Mouse (Mus musculus) urinary bladder, postnatal 14 days (tissue): ENCODE results near the gene Zfp574.
A peak's percentile ranks its signal among the peaks of the same experiment; 100 is the strongest.
"Not testable (repeated sequence)": the region's sequence is repeated elsewhere in the genome, so short reads cannot be mapped to it uniquely, and the experiment has no call there.

ENCODE experiments used
- DNase-seq: peaks from one replicate; pipeline ENCODE4 v3.0.0; 2021; ENCODE audit warnings: low spot score

The Zfp574 gene

GRCm38 (mm10) chr7:25071979-25072715, at the start of gene Zfp574, which contains the start of gene Grik5:
TSS of gene Zfp574 (plus strand) at chr7:25072567.
TSS of gene Grik5 (minus strand) at chr7:25072346.
- DNase-seq, result no peak

DNA sequence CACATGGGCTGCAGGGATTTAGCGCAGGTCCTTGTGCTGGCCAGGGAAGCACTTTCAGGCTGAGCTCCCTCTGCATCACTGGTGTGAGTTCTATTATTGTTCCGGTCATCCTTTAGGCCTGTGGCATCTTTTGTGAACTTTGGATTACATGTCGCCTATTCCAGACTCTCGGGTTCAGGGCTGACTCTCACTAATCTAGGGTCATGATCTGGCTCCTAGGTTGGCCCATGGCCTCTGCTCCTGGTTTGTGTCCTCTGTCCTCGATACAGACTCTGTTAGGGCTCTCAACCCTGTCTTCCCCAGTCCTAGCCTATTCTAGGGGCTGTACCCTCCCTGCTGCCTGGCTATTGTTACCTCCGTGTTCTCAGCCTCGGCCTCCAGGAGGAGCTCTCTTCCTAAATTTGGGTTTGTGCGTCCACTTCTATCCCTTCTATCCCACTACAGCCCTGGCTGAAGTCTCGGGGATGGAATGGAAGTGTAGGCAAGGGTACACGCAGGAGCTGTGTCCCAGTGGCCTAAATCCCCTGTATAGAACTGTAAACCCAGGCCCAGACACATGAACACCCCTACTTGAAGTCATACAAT, 46.4 kb upstream of the Zfp574 start:
- peak; percentile 29 for DNase-seq

DNA sequence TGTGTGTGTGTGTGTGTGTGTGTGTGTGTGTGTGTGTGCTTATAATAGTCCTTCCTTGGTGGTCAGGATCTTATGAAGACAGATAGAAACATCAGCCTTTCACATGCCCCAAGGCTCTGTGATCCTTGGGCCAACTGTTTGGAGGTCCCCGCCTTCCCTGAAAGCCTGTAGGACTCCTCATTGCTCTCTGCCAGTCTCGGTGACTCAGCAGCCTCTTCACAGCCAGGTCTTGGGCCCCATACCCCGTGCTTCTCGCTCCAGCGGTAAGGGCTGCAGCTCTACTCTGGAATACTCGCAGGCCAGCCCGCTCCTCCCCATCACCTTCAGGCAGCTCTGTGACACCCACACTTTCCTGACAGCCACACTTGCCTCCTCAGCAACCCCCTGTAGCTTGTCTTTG, 45.9 kb upstream of the Zfp574 start:
- peak; percentile 18 for DNase-seq

DNA sequence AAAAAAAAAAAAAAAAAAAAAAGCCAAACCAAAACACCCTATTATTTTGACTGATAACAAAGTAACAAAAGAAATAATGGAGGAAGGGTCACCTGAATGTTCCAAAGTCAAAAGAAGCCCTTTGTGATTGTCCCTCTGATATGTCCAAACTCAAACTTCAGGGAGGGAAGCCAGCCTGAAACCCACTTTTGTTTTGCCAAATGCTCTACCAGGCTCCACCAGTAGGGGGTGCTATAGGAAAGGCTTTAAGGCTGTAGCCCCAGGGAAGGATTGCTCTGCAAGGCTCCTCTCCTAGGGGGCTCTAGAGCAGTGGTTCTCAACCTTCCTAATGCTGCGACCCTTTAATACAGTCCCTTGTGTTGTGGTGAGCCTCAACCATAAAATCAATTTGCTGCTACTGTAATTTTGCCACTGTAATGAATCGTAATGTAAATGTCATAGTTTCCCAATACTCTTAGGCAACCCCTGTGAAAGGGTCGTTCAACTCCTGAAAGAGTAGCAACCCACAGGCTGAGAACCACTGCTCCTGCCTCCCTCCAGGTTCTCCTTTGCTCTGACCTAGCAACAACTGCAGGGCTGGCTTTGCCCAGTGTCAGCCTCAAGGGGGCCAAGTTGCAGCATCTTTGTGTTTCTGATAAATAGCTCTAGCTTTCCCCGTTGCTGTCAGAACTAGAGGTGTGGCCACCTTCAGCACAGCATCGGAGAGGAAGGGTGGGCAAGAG, 42.2 kb upstream of the Zfp574 start:
- DNase-seq, result peak; percentile 74

GRCm38 (mm10) chr7:25031528-25031927, 40.8 kb upstream of the Zfp574 start:
- no peak for DNase-seq

DNA sequence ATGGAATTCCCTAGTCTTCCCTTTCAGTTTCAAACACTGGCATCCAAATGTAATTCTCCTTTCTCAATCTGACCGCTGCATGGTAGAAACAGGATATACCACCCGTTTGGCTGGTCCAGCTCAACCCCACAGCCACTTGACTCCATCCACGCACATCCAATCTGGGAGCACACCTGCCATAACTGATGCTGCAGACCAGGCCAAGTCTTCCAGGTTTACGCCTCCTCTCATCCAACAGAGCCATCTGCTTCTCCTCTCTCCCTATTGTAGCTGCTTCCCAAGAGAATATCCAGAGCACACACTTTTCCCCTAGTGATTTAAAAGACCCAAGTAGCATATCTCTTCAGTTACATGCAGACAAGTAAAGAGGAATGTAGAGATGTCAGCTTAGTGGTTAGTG, 37.6 kb upstream of the Zfp574 start:
- DNase-seq, result no peak

GRCm38 (mm10) chr7:25035916-25036315, 36.5 kb upstream of the Zfp574 start:
- DNase-seq, result peak; percentile 62

- no peak for DNase-seq
These were observed 30.4 kb upstream of the Zfp574 start for GRCm38 (mm10) chr7:25041921-25042320.

DNA sequence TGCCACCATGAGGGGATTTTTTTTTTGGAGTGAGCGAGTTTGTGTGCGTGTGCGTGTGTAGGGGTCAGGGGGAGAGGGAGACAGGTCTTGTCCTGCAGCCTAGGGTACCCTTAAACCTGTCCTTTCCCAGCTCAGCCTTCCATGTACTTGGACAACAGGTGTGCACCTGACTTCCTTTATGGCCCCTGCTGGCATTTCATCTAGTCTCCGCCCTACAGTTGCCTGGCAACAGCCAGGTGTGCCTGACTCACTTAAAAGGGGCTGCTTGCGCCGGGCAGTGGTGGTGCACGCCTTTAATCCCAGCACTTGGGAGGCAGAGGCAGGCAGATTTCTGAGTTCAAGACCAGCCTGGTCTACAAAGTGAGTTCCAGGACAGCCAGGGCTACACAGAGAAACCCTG, 27.8 kb upstream of the Zfp574 start:
- not testable (repeated sequence) for DNase-seq

DNA sequence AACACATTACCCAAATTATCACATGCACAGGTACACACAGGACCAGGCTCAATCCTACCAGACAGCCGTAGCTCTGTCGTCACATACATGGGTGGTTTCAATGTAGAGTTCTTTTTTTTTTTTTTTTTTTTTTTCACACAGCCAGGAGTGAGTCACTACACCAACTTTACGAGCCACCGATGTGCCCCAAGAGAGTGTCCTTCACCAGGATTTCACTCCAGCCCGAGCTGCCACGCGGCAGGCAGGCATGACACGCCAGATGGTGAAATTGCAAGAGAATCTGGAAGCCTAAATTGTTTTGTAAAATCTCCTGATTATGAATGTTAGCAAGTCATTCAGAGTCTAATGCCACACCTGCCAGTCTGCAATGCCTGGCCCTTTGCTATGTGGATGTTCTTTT, 25.0 kb upstream of the Zfp574 start:
- no peak for DNase-seq

- no peak for DNase-seq
These were observed 23.0 kb upstream of the Zfp574 start for GRCm38 (mm10) chr7:25049295-25049930.

- DNase-seq, result no peak
These were observed 19.8 kb upstream of the Zfp574 start for GRCm38 (mm10) chr7:25052587-25052986.

DNA sequence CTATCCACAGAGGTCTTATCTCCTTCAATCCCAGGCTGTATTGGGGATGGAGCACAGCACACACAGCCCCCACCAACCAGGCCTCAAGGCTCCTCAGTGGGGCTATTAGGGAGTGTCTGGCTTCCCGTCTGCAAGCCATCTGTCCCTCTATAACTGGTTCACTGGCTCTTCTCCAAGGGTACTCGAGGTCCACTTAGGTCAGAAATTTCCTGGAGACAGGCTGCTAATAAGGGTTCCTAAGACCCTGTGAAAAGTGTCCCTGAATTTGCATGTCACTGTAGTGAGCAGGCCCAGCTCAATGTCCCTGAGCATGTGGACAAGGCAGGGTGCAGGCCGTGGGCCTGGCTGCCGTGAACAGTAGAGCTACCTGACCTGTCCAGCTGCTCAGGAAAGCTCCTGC, 15.4 kb upstream of the Zfp574 start:
- no peak for DNase-seq

GRCm38 (mm10) chr7:25057888-25058287, 14.5 kb upstream of the Zfp574 start:
- DNase-seq, result no peak

- DNase-seq, result no peak
These were observed 14.0 kb upstream of the Zfp574 start for GRCm38 (mm10) chr7:25058394-25058793.

DNA sequence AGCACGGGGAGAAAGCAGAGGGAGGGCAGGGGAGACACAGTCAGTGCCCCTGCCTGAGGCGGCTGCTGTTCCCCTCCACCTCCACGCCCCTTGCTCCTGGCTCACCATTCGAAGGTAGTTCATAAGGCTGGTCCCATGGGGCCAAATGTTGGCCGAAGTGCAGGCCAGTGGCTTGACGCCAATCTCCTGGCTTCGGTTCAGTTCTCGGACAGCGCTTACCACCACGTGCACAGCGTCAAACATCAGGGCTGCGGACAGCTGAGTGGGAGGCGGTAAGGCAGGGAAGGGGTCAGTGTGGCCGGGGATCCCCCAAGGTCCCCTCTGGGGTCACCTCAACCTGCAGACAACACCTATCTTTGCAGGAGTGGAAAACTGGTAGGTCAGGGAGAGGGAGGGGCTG, 13.5 kb upstream of the Zfp574 start:
- DNase-seq, result no peak

- DNase-seq, result no peak
These were observed 9.0 kb upstream of the Zfp574 start for GRCm38 (mm10) chr7:25063346-25063745.

- no peak for DNase-seq
These were observed 8.5 kb upstream of the Zfp574 start for GRCm38 (mm10) chr7:25063900-25064299.

DNA sequence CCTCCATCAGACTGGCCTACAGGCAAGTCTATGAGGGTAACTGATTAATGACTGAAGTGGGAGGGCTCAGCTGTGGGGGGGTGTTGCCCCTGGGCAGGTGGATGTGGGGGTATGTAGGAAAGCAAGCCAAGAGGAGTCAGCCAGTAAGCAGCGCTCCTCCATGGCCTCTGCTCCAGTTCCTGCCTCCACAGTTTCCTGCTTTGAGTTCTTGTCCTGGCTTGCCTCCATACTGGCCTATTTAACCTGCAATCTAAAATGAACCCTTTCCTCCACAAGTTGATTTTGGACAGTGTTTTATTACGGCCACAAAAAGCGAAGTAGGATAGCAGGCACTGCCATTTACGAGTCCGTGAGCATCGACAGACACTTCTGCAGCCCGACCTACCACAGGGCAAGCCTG, 5.0 kb upstream of the Zfp574 start:
- DNase-seq, result peak; percentile 48

- no peak for DNase-seq
These were observed 4.3 kb upstream of the Zfp574 start for GRCm38 (mm10) chr7:25067909-25068656.

DNA sequence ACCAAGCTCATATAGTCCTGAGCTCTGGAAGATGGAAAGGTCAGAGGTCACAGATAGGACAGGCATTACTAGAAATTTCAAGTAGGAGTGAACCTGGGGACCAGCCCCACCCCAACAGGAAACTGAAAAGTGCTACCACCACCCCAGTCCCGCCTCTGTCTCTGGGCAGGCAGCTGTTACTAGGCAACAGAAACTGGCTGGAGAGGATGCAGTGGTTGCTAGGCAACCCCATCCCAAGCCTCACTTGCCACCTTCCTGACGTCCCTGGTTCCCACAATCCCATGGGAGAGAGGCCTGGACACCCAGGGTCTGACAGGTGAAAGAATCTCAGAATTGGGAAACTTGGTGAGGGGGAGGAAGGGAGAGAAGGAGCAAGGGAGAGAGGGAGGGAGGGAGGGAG, 3.6 kb upstream of the Zfp574 start:
- DNase-seq, result no peak
